Mouse (Mus musculus): Measurements from ENCODE around the gene Hsd11b1. TPM values are rescaled to one million over a fixed set of nuclear protein-coding genes. Genes with fewer than 3 reads are reported as not detected.
A peak's percentile ranks its signal among the peaks of the same experiment; 100 is the strongest.

Gene Hsd11b1
- total RNA-seq, 1 experiment from 2014 or later = 82.7 TPM

DNA sequence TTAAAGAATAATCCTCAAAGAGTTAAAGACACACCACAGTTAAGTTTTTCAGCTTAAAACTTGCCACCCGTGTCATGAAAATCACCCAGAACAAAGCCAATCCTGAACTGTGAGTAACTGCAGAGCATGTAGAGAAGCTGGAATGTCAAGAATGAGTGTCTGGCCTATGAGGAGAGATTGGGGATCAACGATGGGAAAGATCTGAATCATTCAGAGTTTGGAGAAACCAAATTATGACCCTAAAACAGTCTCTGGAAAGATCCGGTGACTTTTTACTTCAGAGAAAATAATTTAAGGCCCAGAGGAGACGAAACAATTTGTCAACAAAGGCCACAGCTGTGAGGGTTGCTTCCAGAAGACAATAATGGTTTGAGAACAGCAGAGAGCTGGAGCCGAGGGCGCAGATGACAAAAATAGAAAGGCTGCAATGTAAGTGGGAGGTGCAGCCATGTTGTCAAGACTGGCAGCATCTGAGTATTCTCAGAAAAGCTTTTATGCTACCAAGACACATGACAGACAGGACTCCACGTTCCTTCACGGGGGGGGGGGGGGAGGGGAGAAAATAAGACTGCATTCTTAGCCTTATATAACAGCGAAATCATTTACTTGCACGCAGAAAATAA, 20.2 kb downstream of the Hsd11b1 start:
- no peak for DNase-seq

DNA sequence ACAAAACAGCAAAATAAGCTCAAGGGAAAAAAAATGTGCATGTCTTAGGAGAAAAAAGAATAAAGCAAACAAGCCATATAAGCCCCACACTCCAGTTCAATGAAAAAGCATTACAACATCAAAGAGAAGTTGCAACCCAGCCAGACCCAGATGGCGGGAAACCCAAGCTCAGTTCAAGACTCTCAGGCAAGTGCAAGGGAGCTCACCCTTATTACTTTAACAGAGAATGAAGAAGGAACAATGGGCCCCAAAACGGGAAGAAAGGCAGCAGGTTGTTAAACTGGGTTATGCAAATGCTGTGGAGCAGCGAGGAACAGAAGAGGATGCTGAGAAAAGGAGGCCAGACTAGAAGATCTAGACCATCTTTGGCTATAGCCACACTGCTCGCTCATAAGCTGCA, 21.0 kb downstream of the Hsd11b1 start:
- DNase-seq = no peak

DNA sequence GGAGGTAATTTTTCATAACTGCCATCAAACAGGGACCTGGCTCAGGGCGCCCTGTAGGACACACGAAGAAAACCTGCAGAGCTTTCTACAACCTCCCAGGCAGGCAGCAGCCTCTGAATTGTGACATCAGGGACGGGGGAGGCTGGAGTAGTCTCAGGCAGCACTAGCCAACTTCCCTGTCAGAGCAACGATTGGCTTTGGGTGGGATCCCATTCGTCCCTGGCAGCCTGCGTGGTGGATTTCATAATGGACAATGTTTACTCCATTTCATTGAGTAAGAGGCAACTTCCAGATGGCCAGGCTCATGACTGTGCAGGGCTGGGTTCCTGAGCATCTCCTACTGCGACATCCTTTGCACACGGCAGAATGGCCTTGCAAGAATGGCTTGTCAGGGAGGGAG, 21.6 kb downstream of the Hsd11b1 start:
- DNase-seq = peak; percentile 81

DNA sequence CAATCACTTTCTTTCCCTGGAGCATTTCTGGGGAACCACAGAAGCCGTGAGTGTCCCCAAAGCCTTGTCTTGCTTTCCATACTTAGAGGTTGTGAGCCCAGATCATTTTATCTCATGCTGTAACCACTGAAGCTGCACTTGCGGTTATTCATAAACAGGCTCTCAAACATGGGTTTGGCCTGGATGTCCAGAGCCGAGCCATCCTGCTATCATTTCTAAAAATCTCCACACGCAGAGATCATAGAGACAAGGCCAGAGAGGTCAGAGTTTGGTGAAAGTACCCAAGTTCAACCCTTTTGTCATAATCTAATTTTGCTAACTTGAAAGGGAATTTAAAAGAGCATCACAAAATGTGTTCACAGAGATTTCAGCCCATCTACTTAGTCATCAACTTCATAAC, 22.4 kb downstream of the Hsd11b1 start:
- no peak for DNase-seq

DNA sequence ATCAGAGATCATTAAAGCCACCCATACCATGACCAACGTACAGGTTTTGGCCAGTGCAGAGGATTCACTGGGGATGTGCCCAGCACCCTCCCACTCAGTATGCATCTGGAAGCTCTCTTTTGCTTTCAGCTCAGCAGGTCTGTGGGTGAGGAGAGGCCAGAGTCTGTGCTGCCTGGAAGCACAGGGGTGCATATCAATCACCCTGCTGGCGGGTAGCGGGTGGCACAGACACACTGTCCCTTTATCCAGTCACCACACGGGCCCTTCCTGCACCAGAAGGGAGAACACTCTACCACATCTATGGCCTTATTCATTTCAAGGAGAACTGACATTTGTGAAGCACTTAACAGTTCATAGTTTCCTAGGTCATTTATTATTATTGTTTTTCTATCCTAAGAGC, 25.4 kb downstream of the Hsd11b1 start:
- DNase-seq = peak; percentile 23

DNA sequence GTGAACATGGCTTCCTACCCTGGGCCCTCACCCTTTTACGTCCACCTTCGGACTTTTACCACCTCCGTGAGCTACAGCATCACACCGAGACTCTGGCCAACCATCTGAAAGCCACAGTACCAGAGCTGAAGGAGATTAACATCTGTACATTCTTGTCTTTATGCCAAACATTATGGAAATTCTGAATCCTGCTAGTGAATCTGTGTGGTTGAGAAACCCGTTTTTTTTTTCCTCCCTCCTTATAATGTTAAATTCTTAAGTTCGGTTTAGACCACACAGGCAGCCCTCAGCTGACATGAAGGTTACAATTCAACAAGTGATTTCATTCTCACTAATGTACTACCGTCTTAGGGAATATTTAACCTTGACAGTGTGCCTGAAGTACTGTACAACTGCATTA, 28.9 kb downstream of the Hsd11b1 start:
- no peak for DNase-seq

DNA sequence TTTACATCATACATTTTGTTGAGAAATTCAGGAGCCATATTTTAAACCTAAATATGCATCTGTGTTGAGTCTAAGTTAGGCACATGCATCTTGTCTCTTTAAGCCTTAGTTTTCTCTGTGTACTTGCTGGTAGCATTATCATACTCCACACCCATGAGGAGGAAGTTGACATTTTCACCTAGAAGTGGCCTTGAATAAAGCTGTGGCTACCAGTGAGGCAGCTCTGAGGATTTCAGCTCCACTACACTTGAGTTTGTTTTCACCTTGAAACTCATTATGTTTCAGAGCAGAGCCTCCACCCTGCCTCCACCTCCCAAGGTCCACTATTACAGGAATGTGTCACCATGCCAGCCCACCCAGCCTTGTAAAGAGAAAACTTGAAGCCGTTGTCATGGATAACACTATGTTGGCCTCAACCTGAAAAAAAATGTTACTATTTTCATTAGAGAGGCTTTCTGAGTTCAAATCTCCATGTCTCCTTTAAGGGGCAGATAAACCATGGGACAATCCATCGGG, 29.7 kb downstream of the Hsd11b1 start:
- DNase-seq = peak; percentile 31

DNA sequence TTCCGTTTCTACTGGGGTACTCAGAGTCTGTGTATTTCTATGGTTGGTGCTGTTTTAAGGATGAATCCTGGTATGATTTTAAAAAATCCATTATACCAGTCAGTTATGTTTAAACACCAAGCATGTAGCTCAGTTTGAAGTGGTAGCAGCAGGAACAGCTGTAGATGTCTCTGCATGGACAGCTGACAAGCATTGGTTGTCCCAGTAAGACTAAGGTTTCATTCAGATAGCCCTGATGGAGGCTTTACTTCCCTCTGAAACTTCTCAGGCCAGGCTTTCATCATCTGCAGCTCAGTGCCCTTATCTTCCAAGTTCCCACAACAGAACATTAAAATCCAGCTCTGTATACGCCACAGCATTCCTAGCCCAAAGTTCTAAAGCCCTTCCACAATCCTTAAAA, 31.1 kb downstream of the Hsd11b1 start:
- DNase-seq = no peak

DNA sequence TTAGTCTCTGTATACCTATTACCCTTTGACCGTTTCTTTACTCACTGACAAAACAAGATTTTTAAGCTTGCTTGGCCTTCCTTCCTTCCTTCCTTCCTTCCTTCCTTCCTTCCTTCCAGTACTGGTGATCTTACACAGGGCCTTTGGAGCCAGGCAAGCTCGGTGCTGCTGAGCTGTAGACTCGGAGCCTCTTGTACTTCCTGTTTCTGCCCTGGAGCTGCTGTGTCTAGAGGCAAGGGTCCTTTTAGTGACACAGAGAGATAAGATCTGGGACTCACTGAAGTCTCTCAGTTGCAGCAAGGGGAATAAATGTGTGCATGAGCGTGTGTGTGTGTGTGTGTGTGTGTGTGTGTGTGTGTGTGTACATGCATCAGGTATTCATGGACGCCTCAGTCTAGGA, 32.9 kb downstream of the Hsd11b1 start:
- DNase-seq = no peak

DNA sequence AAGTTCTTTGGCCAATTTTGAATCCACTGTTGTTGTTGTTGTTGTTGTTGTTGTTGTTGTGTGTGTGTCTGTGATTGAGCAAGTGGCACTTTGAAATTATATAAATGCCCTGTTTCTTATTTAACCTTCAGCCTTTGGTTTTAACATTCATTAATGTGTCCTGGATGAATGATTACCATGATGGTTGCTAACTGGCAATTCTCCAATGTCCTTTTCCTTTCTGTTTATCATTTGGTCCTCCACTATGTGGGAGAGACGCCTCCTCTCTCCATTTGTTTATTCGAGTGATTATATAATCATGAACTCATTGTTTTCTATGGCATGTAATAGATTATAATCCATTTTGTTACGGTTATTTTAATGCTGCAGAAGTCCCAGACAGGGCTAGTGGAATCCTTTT, 33.3 kb downstream of the Hsd11b1 start:
- DNase-seq = no peak

DNA sequence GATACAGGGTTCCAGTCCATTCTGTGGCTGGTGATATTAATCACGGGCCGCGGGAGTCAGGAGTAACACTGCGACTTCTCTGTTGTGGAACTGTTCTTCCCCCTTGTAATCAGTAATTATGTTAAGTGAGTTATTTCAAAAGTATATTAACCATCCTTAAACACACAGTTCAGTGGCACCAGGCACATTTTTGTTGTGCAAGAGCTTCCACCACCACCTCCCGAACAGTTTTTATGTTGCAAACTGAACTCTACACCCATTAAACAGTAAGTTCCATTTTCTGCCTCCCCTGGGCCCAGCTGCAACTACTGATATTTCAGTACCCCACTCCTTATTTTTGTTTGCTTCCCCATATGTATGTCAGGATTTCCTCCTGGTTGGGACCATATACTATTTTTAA, 34.3 kb downstream of the Hsd11b1 start:
- no peak for DNase-seq

DNA sequence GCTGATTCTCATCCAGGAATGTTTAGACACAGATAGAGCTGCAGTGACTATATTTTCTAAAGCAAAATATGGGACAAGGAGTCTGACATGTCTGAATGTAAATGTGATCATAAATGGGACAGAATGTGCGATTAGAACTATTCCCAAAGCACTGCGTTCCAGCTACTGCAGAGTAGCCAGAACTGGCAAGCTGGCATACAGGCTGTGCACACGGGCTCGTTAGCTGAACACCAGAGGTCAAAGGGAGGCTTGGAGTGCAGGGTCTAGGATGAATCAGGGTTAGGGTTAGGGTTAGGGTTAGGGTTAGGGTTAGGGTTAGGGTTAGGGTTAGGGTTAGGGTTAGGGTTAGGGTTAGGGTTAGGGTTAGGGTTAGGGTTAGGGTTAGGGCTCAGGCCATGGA, 36.3 kb downstream of the Hsd11b1 start:
- DNase-seq = no peak

DNA sequence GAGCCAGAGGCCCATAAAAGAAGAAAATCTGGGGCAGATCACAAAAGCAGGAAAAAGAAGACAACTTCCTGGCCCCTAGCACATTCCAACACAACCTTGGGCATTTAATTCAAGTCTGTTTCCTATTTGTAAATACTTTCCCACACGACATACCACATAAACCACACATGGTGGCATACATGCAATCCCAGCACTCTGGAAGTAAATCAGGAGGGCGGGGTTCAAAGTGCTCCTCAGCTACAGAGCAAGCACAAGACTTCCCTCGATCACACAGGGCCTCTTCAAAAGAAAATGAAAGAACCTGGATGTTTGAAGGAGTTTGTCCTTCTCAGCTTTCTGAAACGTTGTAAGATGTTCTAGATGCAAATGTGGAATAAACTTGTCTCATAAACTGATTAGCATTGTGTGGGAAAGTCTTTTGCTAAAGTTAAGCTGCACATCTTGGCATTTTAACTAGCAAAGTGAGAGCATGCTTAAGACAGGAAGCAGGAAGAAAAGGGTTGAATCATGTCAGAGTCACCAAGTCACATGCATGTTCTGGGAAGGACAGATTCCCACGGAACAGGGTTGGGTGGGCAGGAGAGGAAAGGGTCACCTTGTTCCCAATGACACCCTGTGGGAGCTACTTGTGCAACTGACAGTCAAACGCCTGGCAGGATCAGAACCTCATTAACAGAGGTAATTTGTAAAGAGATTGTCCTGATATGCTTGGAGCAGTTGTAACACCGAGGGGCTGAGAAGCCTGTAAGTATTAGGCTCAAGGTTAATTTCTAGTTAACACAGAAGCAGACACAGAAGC, 37.0 kb downstream of the Hsd11b1 start:
- peak; percentile 25 for DNase-seq

DNA sequence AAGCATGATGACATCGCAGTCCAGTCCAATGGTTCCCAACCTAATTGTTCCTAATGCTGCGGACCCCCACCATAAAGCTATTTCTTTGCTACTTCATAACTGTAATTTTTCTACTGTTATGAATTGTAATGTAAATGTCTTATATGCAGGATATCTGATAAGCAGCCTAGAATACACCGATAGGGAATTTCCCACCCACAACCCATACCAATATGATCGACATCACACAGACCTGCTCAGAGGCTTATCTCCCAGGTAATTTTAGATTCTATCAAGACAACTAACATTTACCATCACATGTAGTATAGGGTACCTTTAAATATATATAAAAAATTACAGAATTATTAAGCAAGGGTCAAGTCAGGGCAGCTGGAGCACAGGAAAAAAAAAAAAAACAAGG, 37.8 kb downstream of the Hsd11b1 start:
- no peak for DNase-seq

DNA sequence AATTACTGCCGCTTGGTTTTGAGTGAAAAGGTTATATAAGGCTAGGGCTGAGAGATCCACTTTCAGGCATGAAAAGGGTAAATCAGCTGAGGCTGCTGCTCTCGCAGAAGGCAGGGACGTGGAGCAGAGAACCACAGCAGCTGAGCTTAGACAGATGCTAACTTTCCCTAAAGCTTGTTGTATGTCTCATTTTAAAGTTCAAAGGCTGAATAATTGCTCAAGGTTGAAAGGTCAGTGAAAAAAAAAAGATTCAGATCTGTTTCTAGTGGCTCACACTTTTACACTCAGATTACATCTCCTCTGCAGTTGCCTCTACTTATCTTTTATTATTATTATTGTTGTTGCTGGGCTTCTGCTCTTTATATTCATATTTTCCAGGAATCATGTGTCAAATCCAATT, 38.3 kb downstream of the Hsd11b1 start:
- no peak for DNase-seq

DNA sequence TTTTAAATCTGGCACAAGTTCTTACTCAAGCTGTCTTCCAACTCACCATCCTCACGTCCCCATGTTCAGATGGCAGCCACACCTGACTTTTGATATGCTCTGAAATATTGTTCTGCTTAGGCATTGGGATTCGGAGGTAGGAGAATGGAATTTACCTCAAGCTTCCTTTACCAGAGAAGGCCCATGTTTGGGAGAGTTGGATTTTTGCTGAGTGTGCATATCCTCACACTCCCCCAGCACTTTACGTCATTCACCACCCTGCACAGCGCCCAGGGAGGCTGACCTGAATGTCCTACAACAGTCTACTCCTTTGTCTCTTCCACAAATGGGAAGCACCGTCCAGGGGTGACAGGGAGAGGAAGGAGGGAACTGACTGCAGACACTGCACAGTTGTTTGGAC, 43.5 kb downstream of the Hsd11b1 start:
- no peak for DNase-seq

DNA sequence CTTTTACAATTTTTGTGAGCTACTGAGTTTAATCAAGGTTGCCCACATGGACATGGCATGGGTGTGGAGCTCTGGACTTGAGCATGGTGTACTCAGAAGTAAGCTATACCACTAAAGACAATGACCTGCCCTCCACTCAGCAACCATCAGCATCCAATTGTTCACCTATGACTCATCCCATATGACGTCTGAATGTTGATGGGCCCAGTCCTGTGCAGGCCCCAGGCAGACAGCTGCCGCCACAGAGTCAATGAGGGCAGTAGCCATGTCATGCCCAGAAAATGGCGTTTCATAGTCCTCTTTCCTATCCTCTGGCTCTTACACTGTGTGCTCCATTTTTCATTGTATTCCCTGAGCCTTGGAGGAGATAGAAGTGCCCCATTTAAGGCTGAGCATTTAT, 47.9 kb downstream of the Hsd11b1 start:
- DNase-seq = no peak

DNA sequence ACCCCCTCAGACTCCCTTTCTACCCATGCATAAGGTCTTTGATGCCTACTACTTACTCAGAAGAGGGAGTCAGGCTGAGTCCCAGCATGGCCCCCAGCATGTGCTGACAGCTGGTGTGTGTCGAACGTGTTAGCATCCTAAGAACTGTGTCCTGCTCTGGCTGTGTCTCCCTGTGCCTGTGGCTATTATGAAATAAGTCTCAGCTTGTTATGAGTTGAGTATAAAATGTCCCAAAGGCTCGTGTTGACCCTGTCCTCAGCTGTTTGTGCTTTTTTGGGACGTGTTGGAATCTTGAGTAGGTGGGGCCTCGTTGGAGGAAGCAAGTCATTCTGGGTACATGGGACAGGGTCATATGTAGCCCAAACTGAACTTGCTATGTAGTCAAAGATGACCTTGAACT, 49.8 kb downstream of the Hsd11b1 start:
- no peak for DNase-seq

DNA sequence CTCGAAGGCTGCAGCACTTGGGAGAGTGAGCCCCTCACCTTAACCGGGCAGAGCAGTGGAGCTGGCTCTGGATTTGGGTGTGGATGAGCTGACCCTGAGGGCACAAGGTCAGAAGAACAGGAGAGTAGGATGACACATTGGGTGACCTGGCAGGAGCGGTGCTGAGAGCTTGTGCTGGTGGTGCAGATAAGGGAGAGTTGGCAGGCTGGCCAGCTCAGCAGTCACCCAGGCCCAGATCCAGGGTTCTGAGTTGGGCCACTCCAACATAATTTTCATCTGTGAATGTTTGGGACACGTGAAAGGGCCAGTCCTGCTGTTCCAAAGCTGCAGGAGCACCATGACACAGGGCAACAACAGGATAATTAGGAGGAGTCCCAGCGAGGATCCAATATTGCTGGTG, 52.5 kb downstream of the Hsd11b1 start:
- DNase-seq = no peak

DNA sequence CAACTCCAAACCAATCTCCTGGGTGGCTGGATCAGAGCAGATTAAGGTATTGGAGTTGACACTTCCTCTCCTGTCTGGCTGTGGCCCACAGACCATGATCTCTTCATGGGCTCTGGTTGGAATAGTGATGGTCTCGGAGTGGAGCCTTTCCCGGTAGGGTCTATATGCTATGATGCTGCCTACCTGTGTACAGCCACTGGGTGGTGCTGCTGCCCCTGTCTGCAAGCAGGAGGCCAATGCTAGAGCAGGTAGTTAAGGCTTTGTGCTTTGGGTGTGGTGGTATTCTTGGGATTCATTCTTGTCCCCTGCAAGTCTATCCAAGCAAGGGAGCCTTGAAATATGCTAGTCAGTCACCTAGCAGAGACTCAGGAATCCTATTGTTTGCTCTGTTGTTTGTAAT, 55.7 kb downstream of the Hsd11b1 start:
- DNase-seq = peak; percentile 63

DNA sequence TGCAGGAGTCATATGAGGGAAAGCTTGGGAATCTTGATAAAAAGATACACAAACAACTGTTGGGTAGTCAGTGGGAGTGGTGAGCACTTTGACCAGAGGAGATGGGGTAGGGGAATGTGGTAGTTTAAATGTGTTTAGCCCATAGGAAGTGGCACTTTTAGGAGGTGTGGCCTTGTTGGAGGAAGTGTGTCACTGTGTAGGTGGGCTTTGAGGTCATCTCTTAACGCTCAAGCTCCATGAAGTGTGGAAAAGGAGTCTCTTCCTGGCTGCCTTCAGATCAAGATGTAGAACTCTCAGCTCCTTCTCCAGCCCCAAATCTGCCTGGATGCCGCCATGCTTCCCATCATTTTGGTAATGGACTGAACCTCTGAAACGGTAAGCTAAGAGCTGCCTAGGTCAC, 56.4 kb downstream of the Hsd11b1 start, which contains the start of gene Lamb3:
Gene Lamb3, plus strand, starts transcription at position 197 of the 400 bp plus-strand sequence.
- DNase-seq = no peak

DNA sequence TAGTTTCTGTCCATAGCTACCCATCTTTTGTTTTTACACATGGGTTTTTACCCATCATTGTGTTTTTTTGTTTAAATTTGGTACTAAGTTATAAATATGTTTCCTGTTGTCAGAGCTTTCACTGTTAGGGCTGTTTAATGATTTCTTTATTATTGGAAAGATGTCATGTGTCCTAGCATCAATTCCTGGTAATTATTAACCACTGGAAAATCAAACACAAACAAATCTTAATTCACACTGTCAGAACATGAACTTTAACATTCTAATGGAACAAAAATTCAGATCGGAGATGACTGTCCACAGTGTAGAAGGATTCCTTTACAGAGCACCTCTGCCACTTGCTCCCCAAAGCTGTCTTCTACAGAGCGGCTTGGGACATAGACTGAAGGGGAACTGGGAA, 58.4 kb downstream of the Hsd11b1 start:
- DNase-seq = no peak

DNA sequence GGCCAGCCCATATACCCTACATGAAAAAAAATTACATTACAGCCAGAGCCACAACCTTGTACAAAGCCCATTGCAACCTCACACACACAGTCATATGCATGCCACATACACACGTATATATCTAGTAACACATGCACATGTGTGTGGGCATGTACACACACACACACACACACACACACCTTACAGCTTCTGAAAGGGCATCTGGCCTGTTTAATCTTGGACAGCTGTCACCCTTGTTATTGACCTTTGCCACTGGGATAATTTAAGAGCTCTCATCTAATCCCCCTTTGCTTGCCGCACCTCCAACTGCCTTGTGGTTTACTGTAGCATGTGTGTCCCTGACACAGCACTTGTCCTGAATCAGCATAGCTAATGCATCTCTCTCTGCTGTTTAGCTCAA, 60.1 kb downstream of the Hsd11b1 start:
- no peak for DNase-seq

DNA sequence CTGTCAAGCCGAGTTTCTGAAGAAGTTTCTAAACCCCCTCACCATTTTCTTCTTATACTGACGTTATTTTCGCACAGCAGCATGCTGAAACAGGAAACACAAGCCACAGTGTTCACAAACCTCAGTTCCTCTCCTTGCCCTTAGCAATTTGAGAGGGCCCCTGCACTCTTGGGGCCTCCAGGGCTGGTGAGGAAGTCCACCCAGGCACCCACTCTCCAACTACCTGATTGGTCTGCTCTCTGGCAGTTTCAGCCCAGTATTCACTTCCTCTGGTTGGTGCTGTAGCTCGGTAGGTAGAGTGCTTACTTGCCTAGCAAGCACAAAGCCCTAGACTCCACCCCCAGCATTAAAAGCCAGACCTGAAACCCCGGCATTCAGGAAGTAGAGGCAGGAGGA, 62.5 kb downstream of the Hsd11b1 start, which contains the start of gene Traf3ip3:
Gene Traf3ip3, minus strand, starts transcription at position 321 of the 396 bp plus-strand sequence.
- DNase-seq = peak; percentile 32
